Mouse (Mus musculus): ENCODE measurements at regions not wholly inside any gene's neighbourhood (a gene's known extent, or its start where the extent isn't known, plus 50 kb on each side); places are given as distances from the start of the nearest gene placed in this dataset.

- DNase-seq (ENCODE audit: low spot score) (no peak), ATAC-seq (ENCODE audit: low FRiP score) (no peak)
- Histone ChIP-seq H3K27me3 (ENCODE audit: insufficient read depth, low read length) (no peaks in the 10 kb centered on the region), H3K4me1 (ENCODE audit: insufficient read depth, low read length) (no peaks in the 10 kb centered on the region), H3K9ac (replicated peaks; ENCODE audit: low read length, poor library complexity, severe bottlenecking) (no peak overlapping the region), H3K4me2 (ENCODE audit: low read depth, low read length, poor library complexity, severe bottlenecking) (no peak overlapping the region), H3K4me3 (ENCODE audit: low read depth, low read length) (no peak overlapping the region), H3K9me3 (ENCODE audit: low read length) (no peaks in the 10 kb centered on the region), H3K27ac (ENCODE audit: low read depth, low read length) (no peak overlapping the region), H3K36me3 (ENCODE audit: insufficient read depth, low read length) (no peaks in the 10 kb centered on the region)
- TF ChIP-seq CTCF (IDR thresholded peaks at IDR 0.05), result no peak
- 92% methylated on average over 7 of the region's 7 CpGs for WGBS
Measured at GRCm38 (mm10) chr13:107126636-107127035, 104.7 kb upstream of the Kif2a start.

GRCm38 (mm10) chr13:107124130-107124668 is 102.3 kb upstream of the Kif2a start:
- H3K4me1 ChIP-seq (ENCODE audit: insufficient read depth, low read length), result no peaks in the 10 kb centered on the region
- no peaks in the 10 kb centered on the region for H3K36me3 ChIP-seq (ENCODE audit: insufficient read depth, low read length)
- 75% methylated on average over 8 of the region's 8 CpGs for WGBS
- no peak for TF ChIP-seq CTCF (IDR thresholded peaks at IDR 0.05)
- H3K9me3 ChIP-seq (ENCODE audit: low read length), result no peaks in the 10 kb centered on the region
- H3K27me3 ChIP-seq (ENCODE audit: insufficient read depth, low read length), result no peaks in the 10 kb centered on the region
- H3K4me2 ChIP-seq (ENCODE audit: low read depth, low read length, poor library complexity, severe bottlenecking), result no peak overlapping the region
- H3K9ac ChIP-seq (replicated peaks; ENCODE audit: low read length, poor library complexity, severe bottlenecking), result no peak overlapping the region
- DNase-seq (ENCODE audit: low spot score) (no peak), ATAC-seq (ENCODE audit: low FRiP score) (no peak)
- H3K4me3 ChIP-seq (ENCODE audit: low read depth, low read length), result no peak overlapping the region
- no peak overlapping the region for H3K27ac ChIP-seq (ENCODE audit: low read depth, low read length)

GRCm38 (mm10) chr13:107113949-107114690 is 92.2 kb upstream of the Kif2a start:
- Histone ChIP-seq H3K36me3 (ENCODE audit: insufficient read depth, low read length) (no peaks in the 10 kb centered on the region), H3K4me1 (ENCODE audit: insufficient read depth, low read length) (no peaks in the 10 kb centered on the region), H3K27me3 (ENCODE audit: insufficient read depth, low read length) (no peaks in the 10 kb centered on the region), H3K9me3 (ENCODE audit: low read length) (no peaks in the 10 kb centered on the region), H3K9ac (replicated peaks; ENCODE audit: low read length, poor library complexity, severe bottlenecking) (no peak overlapping the region), H3K4me2 (ENCODE audit: low read depth, low read length, poor library complexity, severe bottlenecking) (no peak overlapping the region), H3K4me3 (ENCODE audit: low read depth, low read length) (no peak overlapping the region), H3K27ac (ENCODE audit: low read depth, low read length) (no peak overlapping the region)
- TF ChIP-seq CTCF (IDR thresholded peaks at IDR 0.05), result peak; percentile 98
- ATAC-seq (ENCODE audit: low FRiP score), result peak; percentile 38; the same call in 1 of the 2 replicates
- WGBS, result 59% methylated on average over 22 of the region's 22 CpGs
- peak; percentile 94 for DNase-seq (ENCODE audit: low spot score)

- H3K27me3 ChIP-seq (ENCODE audit: insufficient read depth, low read length), result no peaks in the 10 kb centered on the region
- no peak overlapping the region for H3K4me3 ChIP-seq (ENCODE audit: low read depth, low read length)
- 42% methylated on average over 5 of the region's 5 CpGs for WGBS
- no peaks in the 10 kb centered on the region for H3K4me1 ChIP-seq (ENCODE audit: insufficient read depth, low read length)
- H3K4me2 ChIP-seq (ENCODE audit: low read depth, low read length, poor library complexity, severe bottlenecking), result peak overlapping the region; percentile 28
- DNase-seq (ENCODE audit: low spot score) (peak; percentile 17), ATAC-seq (ENCODE audit: low FRiP score) (no peak)
- TF ChIP-seq CTCF (IDR thresholded peaks at IDR 0.05), result no peak
- no peak overlapping the region for H3K27ac ChIP-seq (ENCODE audit: low read depth, low read length)
- no peaks in the 10 kb centered on the region for H3K9me3 ChIP-seq (ENCODE audit: low read length)
- no peaks in the 10 kb centered on the region for H3K36me3 ChIP-seq (ENCODE audit: insufficient read depth, low read length)
- H3K9ac ChIP-seq (replicated peaks; ENCODE audit: low read length, poor library complexity, severe bottlenecking), result no peak overlapping the region
Measured at GRCm38 (mm10) chr13:107108045-107108444, 86.1 kb upstream of the Kif2a start.

- Histone ChIP-seq H3K4me1 (ENCODE audit: insufficient read depth, low read length) (no peaks in the 10 kb centered on the region), H3K27me3 (ENCODE audit: insufficient read depth, low read length) (no peaks in the 10 kb centered on the region), H3K4me2 (ENCODE audit: low read depth, low read length, poor library complexity, severe bottlenecking) (peak overlapping the region; percentile 28; the same call in 1 of the 2 replicates), H3K36me3 (ENCODE audit: insufficient read depth, low read length) (no peaks in the 10 kb centered on the region), H3K9ac (replicated peaks; ENCODE audit: low read length, poor library complexity, severe bottlenecking) (no peak overlapping the region), H3K9me3 (ENCODE audit: low read length) (no peaks in the 10 kb centered on the region), H3K4me3 (ENCODE audit: low read depth, low read length) (no peak overlapping the region), H3K27ac (ENCODE audit: low read depth, low read length) (no peak overlapping the region)
- ATAC-seq (ENCODE audit: low FRiP score) (no peak), DNase-seq (ENCODE audit: low spot score) (peak; percentile 48)
- no peak for TF ChIP-seq CTCF (IDR thresholded peaks at IDR 0.05)
- WGBS, result 38% methylated on average over 9 of the region's 9 CpGs
Measured at GRCm38 (mm10) chr13:107107572-107107971, 85.6 kb upstream of the Kif2a start.

GRCm38 (mm10) chr13:107105510-107105909 is 83.6 kb upstream of the Kif2a start:
- no peak for ATAC-seq (ENCODE audit: low FRiP score)
- no peak for DNase-seq (ENCODE audit: low spot score)
- Histone ChIP-seq H3K4me1 (ENCODE audit: insufficient read depth, low read length) (no peaks in the 10 kb centered on the region), H3K27ac (ENCODE audit: low read depth, low read length) (no peak overlapping the region), H3K36me3 (ENCODE audit: insufficient read depth, low read length) (no peaks in the 10 kb centered on the region), H3K4me2 (ENCODE audit: low read depth, low read length, poor library complexity, severe bottlenecking) (no peak overlapping the region), H3K4me3 (ENCODE audit: low read depth, low read length) (no peak overlapping the region), H3K9ac (replicated peaks; ENCODE audit: low read length, poor library complexity, severe bottlenecking) (no peak overlapping the region), H3K27me3 (ENCODE audit: insufficient read depth, low read length) (no peaks in the 10 kb centered on the region), H3K9me3 (ENCODE audit: low read length) (no peaks in the 10 kb centered on the region)
- TF ChIP-seq CTCF (IDR thresholded peaks at IDR 0.05), result peak; percentile 61
- WGBS, result 78% methylated on average over 1 of the region's 1 CpGs

Data from midbrain, postnatal 0 days (tissue).